Mouse (Mus musculus): ENCODE measurements around the gene Exosc9. TPM values are rescaled to one million over a fixed set of nuclear protein-coding genes. Genes with fewer than 3 reads are reported as not detected.
A peak's percentile ranks its signal among the peaks of the same experiment; 100 is the strongest.

Exosc9 gene
- total and polyA plus RNA-seq, 3 experiments = 3.7 to 96.7 (median 40.9) TPM

DNA sequence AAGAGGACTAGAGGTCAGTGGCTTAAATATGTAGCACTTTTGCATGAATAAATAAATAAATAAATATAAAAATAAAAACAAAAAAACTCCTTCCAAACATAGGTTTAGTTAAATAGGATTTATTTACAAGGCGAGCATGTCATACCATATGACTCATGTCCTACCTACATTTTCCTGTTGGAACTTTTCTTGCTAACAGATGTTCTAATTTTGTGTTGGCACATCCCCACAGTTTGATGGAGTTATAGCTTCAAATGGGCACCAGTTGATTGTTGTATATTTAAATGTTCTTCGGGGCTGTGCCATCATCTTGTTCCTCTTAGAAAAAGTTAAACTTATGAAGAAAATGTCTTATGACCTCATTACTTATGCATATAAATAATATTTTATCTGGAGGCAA is 11.0 kb upstream of the Exosc9 start:
- Histone ChIP-seq H3K4me3 (ENCODE audit: low read depth, low read length) (no peak overlapping the region), H3K4me1 (ENCODE audit: insufficient read depth, low read depth, low read length) (no peaks in the 10 kb centered on the region), H3K36me3 (replicated peaks) (no peaks in the 10 kb centered on the region), H3K27me3 (ENCODE audit: insufficient read depth, low read length) (peaks cover 32% of the 10 kb centered on the region), H3K9me3 (replicated peaks) (no peaks in the 10 kb centered on the region)
- no peak for DNase-seq (ENCODE audit: low spot score)
- no peak for ATAC-seq (ENCODE audit: extremely low read depth, insufficient number of reproducible peaks, low FRiP score, poor library complexity, severe bottlenecking)
- no peak for TF ChIP-seq TAL1 (conservative IDR thresholded peaks at IDR 0.05; ENCODE audit: low read depth, low read length)
- TF ChIP-seq GATA2 (IDR thresholded peaks at IDR 0.05; ENCODE audit: borderline replicate concordance, low read depth, low read length) = no peak
- no peak for TF ChIP-seq GATA1 (IDR thresholded peaks at IDR 0.05; ENCODE audit: borderline replicate concordance, low read length)

DNA sequence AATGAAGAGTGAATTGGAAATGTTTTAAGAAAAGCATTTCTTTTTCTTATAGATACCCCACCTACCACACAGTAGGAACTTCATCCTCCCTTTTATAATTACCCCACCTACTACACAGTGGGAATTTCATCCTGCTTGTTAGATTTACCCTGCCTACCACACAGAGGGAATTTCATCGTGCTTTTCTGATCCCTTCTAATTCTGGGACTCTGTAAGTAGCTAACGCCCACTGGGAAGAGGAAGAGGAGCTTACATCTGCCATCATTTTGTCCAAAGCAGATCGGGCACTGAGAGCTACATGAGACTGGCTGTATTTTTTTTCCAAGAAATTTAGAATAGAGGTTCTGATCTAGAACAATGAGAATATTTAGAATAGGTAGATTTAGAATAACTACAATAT is 7.4 kb upstream of the Exosc9 start:
- H3K4me3 ChIP-seq (ENCODE audit: low read depth, low read length) = no peak overlapping the region
- no peaks in the 10 kb centered on the region for H3K36me3 ChIP-seq (replicated peaks)
- no peaks in the 10 kb centered on the region for H3K4me1 ChIP-seq (ENCODE audit: insufficient read depth, low read depth, low read length)
- ATAC-seq (ENCODE audit: extremely low read depth, insufficient number of reproducible peaks, low FRiP score, poor library complexity, severe bottlenecking) = no peak
- TF ChIP-seq GATA1 (IDR thresholded peaks at IDR 0.05; ENCODE audit: borderline replicate concordance, low read length) (no peak), POLR2AphosphoS5 (IDR thresholded peaks at IDR 0.05; ENCODE audit: insufficient replicate concordance, low read depth, low read length) (no peak), TAL1 (conservative IDR thresholded peaks at IDR 0.05; ENCODE audit: low read depth, low read length) (no peak), GATA2 (IDR thresholded peaks at IDR 0.05; ENCODE audit: borderline replicate concordance, low read depth, low read length) (no peak), CTCF (IDR thresholded peaks at IDR 0.05; ENCODE audit: low read depth, low read length) (no peak)
- H3K27me3 ChIP-seq (ENCODE audit: insufficient read depth, low read length) = peaks cover 9% of the 10 kb centered on the region; the same call in 1 of the 2 replicates
- no peaks in the 10 kb centered on the region for H3K9me3 ChIP-seq (replicated peaks)
- no peak for DNase-seq (ENCODE audit: low spot score)

DNA sequence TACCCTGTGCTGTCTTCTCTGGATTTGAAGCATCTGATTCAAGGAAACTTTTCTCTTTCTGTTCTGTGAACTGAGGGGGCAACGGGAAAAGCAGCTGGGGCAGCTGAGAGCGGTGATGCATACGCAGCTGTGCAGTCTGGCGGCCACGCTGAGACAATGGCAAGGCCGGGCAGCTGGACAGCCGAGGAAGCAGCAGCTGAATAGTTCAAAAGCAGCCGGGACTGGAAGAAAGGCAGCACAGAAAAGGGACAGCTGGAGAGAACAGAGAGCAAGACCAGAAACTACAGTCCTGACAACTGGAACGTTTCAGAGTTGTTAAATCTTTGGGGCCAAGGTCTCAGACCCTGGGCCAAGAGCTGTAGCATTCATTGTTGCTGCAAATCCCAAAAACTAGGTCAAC is 1.1 kb upstream of the Exosc9 start:
- Histone ChIP-seq H3K36me3 (replicated peaks) (peaks cover 25% of the 10 kb centered on the region), H3K27me3 (ENCODE audit: insufficient read depth, low read length) (no peaks in the 10 kb centered on the region; the same call in 1 of the 2 replicates), H3K4me3 (ENCODE audit: low read depth, low read length) (no peak overlapping the region), H3K4me1 (ENCODE audit: insufficient read depth, low read depth, low read length) (peaks cover 14% of the 10 kb centered on the region), H3K9me3 (replicated peaks) (no peaks in the 10 kb centered on the region)
- DNase-seq (ENCODE audit: low spot score) = no peak
- TF ChIP-seq CTCF (IDR thresholded peaks at IDR 0.05; ENCODE audit: low read depth, low read length) = no peak
- no peak for TF ChIP-seq GATA2 (IDR thresholded peaks at IDR 0.05; ENCODE audit: borderline replicate concordance, low read depth, low read length)
- no peak for TF ChIP-seq GATA1 (IDR thresholded peaks at IDR 0.05; ENCODE audit: borderline replicate concordance, low read length)
- TF ChIP-seq POLR2AphosphoS5 (IDR thresholded peaks at IDR 0.05; ENCODE audit: insufficient replicate concordance, low read depth, low read length) = no peak
- TF ChIP-seq TAL1 (conservative IDR thresholded peaks at IDR 0.05; ENCODE audit: low read depth, low read length) = no peak
- ATAC-seq (ENCODE audit: extremely low read depth, insufficient number of reproducible peaks, low FRiP score, poor library complexity, severe bottlenecking) = no peak

DNA sequence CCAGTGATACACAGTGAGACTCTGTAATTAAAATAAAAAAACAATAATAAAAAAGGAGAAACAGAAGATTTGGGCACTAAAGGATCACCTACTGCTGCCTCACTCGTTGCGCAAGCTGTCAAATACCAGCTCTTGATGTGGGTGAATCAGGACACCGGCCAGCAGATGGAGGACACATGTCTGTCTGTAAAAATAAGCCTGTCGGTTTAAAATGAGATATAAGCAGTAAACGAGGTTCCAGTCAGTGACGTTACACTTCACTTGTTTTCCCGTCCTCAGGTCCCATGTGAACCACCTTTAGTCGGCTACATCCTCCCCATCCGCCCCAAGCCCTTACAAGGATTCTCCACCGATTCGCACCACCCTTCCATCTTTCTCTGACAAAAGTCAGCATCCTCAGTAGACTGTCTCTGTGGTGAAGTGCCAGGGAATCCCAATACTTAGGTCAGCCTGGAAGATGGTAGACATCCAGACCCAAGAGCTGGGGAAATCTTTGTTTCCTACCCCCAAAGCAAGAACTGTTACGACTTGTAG is 488 bp upstream of the Exosc9 start:
- no peaks in the 10 kb centered on the region for H3K9me3 ChIP-seq (replicated peaks)
- TF ChIP-seq CTCF (IDR thresholded peaks at IDR 0.05; ENCODE audit: low read depth, low read length) (no peak), GATA1 (IDR thresholded peaks at IDR 0.05; ENCODE audit: borderline replicate concordance, low read length) (no peak), GATA2 (IDR thresholded peaks at IDR 0.05; ENCODE audit: borderline replicate concordance, low read depth, low read length) (no peak)
- ATAC-seq (ENCODE audit: extremely low read depth, insufficient number of reproducible peaks, low FRiP score, poor library complexity, severe bottlenecking) (no peak), DNase-seq (ENCODE audit: low spot score) (no peak)
- H3K27me3 ChIP-seq (ENCODE audit: insufficient read depth, low read length) = no peaks in the 10 kb centered on the region; the same call in 1 of the 2 replicates
- peaks cover 14% of the 10 kb centered on the region for H3K4me1 ChIP-seq (ENCODE audit: insufficient read depth, low read depth, low read length)
- H3K4me3 ChIP-seq (ENCODE audit: low read depth, low read length) = peak overlapping the region; percentile 89
- peaks cover 30% of the 10 kb centered on the region for H3K36me3 ChIP-seq (replicated peaks)

DNA sequence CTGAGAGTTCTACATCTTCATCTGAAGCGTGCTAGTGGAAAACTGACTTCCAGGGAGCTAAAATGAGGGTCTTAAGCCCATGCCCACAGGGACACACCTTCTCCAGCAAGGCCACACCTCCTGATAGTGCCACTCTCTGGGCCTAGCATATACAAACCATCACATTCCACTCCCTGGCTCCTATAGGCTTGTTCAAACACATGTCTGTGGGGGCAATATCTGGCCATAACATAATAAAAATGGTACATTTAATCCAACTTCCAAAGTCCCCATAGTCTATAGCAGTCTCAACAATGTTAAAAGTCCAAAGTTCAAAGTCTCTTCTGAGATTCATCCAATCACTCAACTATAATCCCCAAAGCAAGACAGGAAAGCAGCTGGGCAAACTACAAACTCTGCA is 5.2 kb downstream of the Exosc9 start:
- DNase-seq (ENCODE audit: low spot score) = no peak
- Histone ChIP-seq H3K4me1 (ENCODE audit: insufficient read depth, low read depth, low read length) (peaks cover 9% of the 10 kb centered on the region), H3K36me3 (replicated peaks) (peaks cover 74% of the 10 kb centered on the region), H3K4me3 (ENCODE audit: low read depth, low read length) (no peak overlapping the region), H3K9me3 (replicated peaks) (no peaks in the 10 kb centered on the region), H3K27me3 (ENCODE audit: insufficient read depth, low read length) (no peaks in the 10 kb centered on the region)
- TF ChIP-seq CTCF (IDR thresholded peaks at IDR 0.05; ENCODE audit: low read depth, low read length) (no peak), GATA1 (IDR thresholded peaks at IDR 0.05; ENCODE audit: borderline replicate concordance, low read length) (no peak), GATA2 (IDR thresholded peaks at IDR 0.05; ENCODE audit: borderline replicate concordance, low read depth, low read length) (no peak), TAL1 (conservative IDR thresholded peaks at IDR 0.05; ENCODE audit: low read depth, low read length) (no peak), POLR2AphosphoS5 (IDR thresholded peaks at IDR 0.05; ENCODE audit: insufficient replicate concordance, low read depth, low read length) (no peak)
- no peak for ATAC-seq (ENCODE audit: extremely low read depth, insufficient number of reproducible peaks, low FRiP score, poor library complexity, severe bottlenecking)

DNA sequence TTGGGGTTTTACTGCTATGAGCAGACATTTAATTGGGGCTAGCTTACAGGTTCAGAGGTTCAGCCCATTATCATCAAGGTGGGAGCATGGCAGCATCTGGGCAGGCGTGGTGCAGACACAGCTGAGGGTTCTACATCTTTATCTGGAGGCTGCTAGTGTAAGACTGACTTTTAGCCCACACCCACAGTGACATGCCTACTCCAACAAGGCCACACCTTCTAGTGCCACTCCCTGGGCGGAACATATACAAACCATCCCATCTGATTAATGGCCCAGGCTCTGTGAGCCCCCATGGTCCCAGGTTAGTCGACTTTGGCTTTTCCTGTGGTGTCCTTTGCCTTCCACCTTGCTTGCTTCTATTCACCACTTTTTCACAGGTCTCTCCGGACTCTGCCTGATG is 7.2 kb downstream of the Exosc9 start:
- no peak for ATAC-seq (ENCODE audit: extremely low read depth, insufficient number of reproducible peaks, low FRiP score, poor library complexity, severe bottlenecking)
- peaks cover 85% of the 10 kb centered on the region for H3K36me3 ChIP-seq (replicated peaks)
- TF ChIP-seq GATA2 (IDR thresholded peaks at IDR 0.05; ENCODE audit: borderline replicate concordance, low read depth, low read length) = no peak
- no peak for TF ChIP-seq TAL1 (conservative IDR thresholded peaks at IDR 0.05; ENCODE audit: low read depth, low read length)
- no peak for TF ChIP-seq CTCF (IDR thresholded peaks at IDR 0.05; ENCODE audit: low read depth, low read length)
- TF ChIP-seq POLR2AphosphoS5 (IDR thresholded peaks at IDR 0.05; ENCODE audit: insufficient replicate concordance, low read depth, low read length) = no peak
- no peak for TF ChIP-seq GATA1 (IDR thresholded peaks at IDR 0.05; ENCODE audit: borderline replicate concordance, low read length)
- H3K9me3 ChIP-seq (replicated peaks) = no peaks in the 10 kb centered on the region
- no peak overlapping the region for H3K4me3 ChIP-seq (ENCODE audit: low read depth, low read length)
- H3K27me3 ChIP-seq (ENCODE audit: insufficient read depth, low read length) = no peaks in the 10 kb centered on the region
- H3K4me1 ChIP-seq (ENCODE audit: insufficient read depth, low read depth, low read length) = peaks cover 4% of the 10 kb centered on the region; the same call in 1 of the 2 replicates
- DNase-seq (ENCODE audit: low spot score) = no peak

All from G1E (cell line).